Mouse (Mus musculus): ENCODE data around the gene Ddn. TPM values are rescaled to one million over a fixed set of nuclear protein-coding genes. Genes with fewer than 3 reads are reported as not detected.
"Not testable (repeated sequence)": the region's sequence is repeated elsewhere in the genome, so short reads cannot be mapped to it uniquely, and the experiment has no call there.

The Ddn gene
- polyA plus RNA-seq, 2 experiments, result 0.44 TPM; not detected in 1

GRCm38 (mm10) chr15:98821403-98821802 lies 12.1 kb upstream of the Ddn start:
- DNase-seq (ENCODE audit: low spot score), result no peak
- no peak overlapping the region for H3K4me3 ChIP-seq (replicated peaks; ENCODE audit: low read length)
- no peak overlapping the region for H3K27ac ChIP-seq (replicated peaks; ENCODE audit: low read depth, low read length)
- peaks cover 57% of the 10 kb centered on the region for H3K36me3 ChIP-seq (ENCODE audit: control insufficient read depth, insufficient read depth, low read length)
- 35% methylated on average over 10 of the region's 10 CpGs for WGBS
- H3K4me1 ChIP-seq (ENCODE audit: control insufficient read depth, insufficient read depth, low read length), result no peaks in the 10 kb centered on the region
- H3K4me2 ChIP-seq (replicated peaks; ENCODE audit: low read depth, low read length, severe bottlenecking), result no peak overlapping the region
- no peak for ATAC-seq (ENCODE audit: low FRiP score, low read depth)
- H3K9ac ChIP-seq (ENCODE audit: low read depth, low read length, severe bottlenecking), result no peak overlapping the region
- H3K27me3 ChIP-seq (ENCODE audit: control insufficient read depth, insufficient read depth, low read length), result no peaks in the 10 kb centered on the region
- H3K9me3 ChIP-seq (ENCODE audit: control insufficient read depth, low read length), result no peaks in the 10 kb centered on the region
- no peak for TF ChIP-seq POLR2A (IDR thresholded peaks at IDR 0.05; ENCODE audit: borderline replicate concordance, extremely low read depth, insufficient read depth, insufficient read length)

GRCm38 (mm10) chr15:98820937-98821336 lies 11.6 kb upstream of the Ddn start:
- ATAC-seq (ENCODE audit: low FRiP score, low read depth) (no peak), DNase-seq (ENCODE audit: low spot score) (no peak)
- TF ChIP-seq POLR2A (IDR thresholded peaks at IDR 0.05; ENCODE audit: borderline replicate concordance, extremely low read depth, insufficient read depth, insufficient read length), result no peak
- no peak overlapping the region for H3K9ac ChIP-seq (ENCODE audit: low read depth, low read length, severe bottlenecking)
- no peaks in the 10 kb centered on the region for H3K9me3 ChIP-seq (ENCODE audit: control insufficient read depth, low read length)
- WGBS, result 88% methylated on average over 4 of the region's 4 CpGs
- no peaks in the 10 kb centered on the region for H3K27me3 ChIP-seq (ENCODE audit: control insufficient read depth, insufficient read depth, low read length)
- no peaks in the 10 kb centered on the region for H3K4me1 ChIP-seq (ENCODE audit: control insufficient read depth, insufficient read depth, low read length)
- peaks cover 58% of the 10 kb centered on the region for H3K36me3 ChIP-seq (ENCODE audit: control insufficient read depth, insufficient read depth, low read length)
- H3K27ac ChIP-seq (replicated peaks; ENCODE audit: low read depth, low read length), result no peak overlapping the region
- H3K4me3 ChIP-seq (replicated peaks; ENCODE audit: low read length), result no peak overlapping the region
- H3K4me2 ChIP-seq (replicated peaks; ENCODE audit: low read depth, low read length, severe bottlenecking), result no peak overlapping the region

- DNase-seq (ENCODE audit: low spot score) (no peak), ATAC-seq (ENCODE audit: low FRiP score, low read depth) (no peak)
- no peak for TF ChIP-seq POLR2A (IDR thresholded peaks at IDR 0.05; ENCODE audit: borderline replicate concordance, extremely low read depth, insufficient read depth, insufficient read length)
- H3K9me3 ChIP-seq (ENCODE audit: control insufficient read depth, low read length), result no peaks in the 10 kb centered on the region
- H3K27ac ChIP-seq (replicated peaks; ENCODE audit: low read depth, low read length), result no peak overlapping the region
- H3K36me3 ChIP-seq (ENCODE audit: control insufficient read depth, insufficient read depth, low read length), result peaks cover 59% of the 10 kb centered on the region
- no peak overlapping the region for H3K4me3 ChIP-seq (replicated peaks; ENCODE audit: low read length)
- H3K9ac ChIP-seq (ENCODE audit: low read depth, low read length, severe bottlenecking), result no peak overlapping the region
- no peak overlapping the region for H3K4me2 ChIP-seq (replicated peaks; ENCODE audit: low read depth, low read length, severe bottlenecking)
- no peaks in the 10 kb centered on the region for H3K4me1 ChIP-seq (ENCODE audit: control insufficient read depth, insufficient read depth, low read length)
- no peaks in the 10 kb centered on the region for H3K27me3 ChIP-seq (ENCODE audit: control insufficient read depth, insufficient read depth, low read length)
- 90% methylated on average over 7 of the region's 7 CpGs for WGBS
Measured at GRCm38 (mm10) chr15:98818171-98818570, 8.9 kb upstream of the Ddn start.

GRCm38 (mm10) chr15:98812741-98813424 lies 3.6 kb upstream of the Ddn start:
- Histone ChIP-seq H3K27ac (replicated peaks; ENCODE audit: low read depth, low read length) (no peak overlapping the region), H3K36me3 (ENCODE audit: control insufficient read depth, insufficient read depth, low read length) (peaks cover 45% of the 10 kb centered on the region)
- 91% methylated on average over 20 of the region's 20 CpGs for WGBS

GRCm38 (mm10) chr15:98810212-98810611 lies 922 bp upstream of the Ddn start:
- H3K36me3 ChIP-seq (ENCODE audit: control insufficient read depth, insufficient read depth, low read length), result peaks cover 31% of the 10 kb centered on the region
- H3K4me2 ChIP-seq (replicated peaks; ENCODE audit: low read depth, low read length, severe bottlenecking); DNase-seq (ENCODE audit: low spot score); H3K9me3 ChIP-seq (ENCODE audit: control insufficient read depth, low read length); H3K27ac ChIP-seq (replicated peaks; ENCODE audit: low read depth, low read length); H3K4me3 ChIP-seq (replicated peaks; ENCODE audit: low read length); H3K9ac ChIP-seq (ENCODE audit: low read depth, low read length, severe bottlenecking); ATAC-seq (ENCODE audit: low FRiP score, low read depth): not testable (repeated sequence)
- H3K4me1 ChIP-seq (ENCODE audit: control insufficient read depth, insufficient read depth, low read length), result peaks cover 21% of the 10 kb centered on the region
- 74% methylated on average over 6 of the region's 6 CpGs for WGBS
- H3K27me3 ChIP-seq (ENCODE audit: control insufficient read depth, insufficient read depth, low read length), result peaks cover 54% of the 10 kb centered on the region

More at GRCm38 (mm10) chr15:98812741-98813424, 3.6 kb upstream of the Ddn start:
- H3K4me2 ChIP-seq (replicated peaks; ENCODE audit: low read depth, low read length, severe bottlenecking), result no peak overlapping the region
- H3K4me1 ChIP-seq (ENCODE audit: control insufficient read depth, insufficient read depth, low read length), result peaks cover 5% of the 10 kb centered on the region
- no peak overlapping the region for H3K9ac ChIP-seq (ENCODE audit: low read depth, low read length, severe bottlenecking)
- no peak for ATAC-seq (ENCODE audit: low FRiP score, low read depth)
- H3K4me3 ChIP-seq (replicated peaks; ENCODE audit: low read length), result no peak overlapping the region
- H3K27me3 ChIP-seq (ENCODE audit: control insufficient read depth, insufficient read depth, low read length), result peaks cover 27% of the 10 kb centered on the region
- no peaks in the 10 kb centered on the region for H3K9me3 ChIP-seq (ENCODE audit: control insufficient read depth, low read length)
- no peak for TF ChIP-seq POLR2A (IDR thresholded peaks at IDR 0.05; ENCODE audit: borderline replicate concordance, extremely low read depth, insufficient read depth, insufficient read length)
- no peak for DNase-seq (ENCODE audit: low spot score)
